In genomic region chr2:141664051-141664450, GRCm38 (mm10) we compare ENCODE assay signal across 17 mouse cellular contexts.
DNase-seq lines count a peak whose midpoint lies in the region; TF ChIP-seq lines count a peak whose summit lies in the region.
"Had no signal": no experiment of that assay in that cellular context is flagged by ENCODE, and none has a peak within 500 bp of the region (broad histone marks: within the 10 kb centered on the region; RNA-seq: fewer than 3 reads in every experiment).

No protein-coding gene starts in this region.

- no peak overlapping the region for H3K27ac ChIP-seq in layer of hippocampus, adult 2 months
- H3K27ac ChIP-seq: embryonic facial prominence, embryonic 10.5 days; forebrain, embryonic 13.5 days; heart, embryonic 13.5 days; hindbrain, embryonic 15.5 days had no signal

- no peak overlapping the region for H3K4me3 ChIP-seq in layer of hippocampus, adult 2 months
- H3K4me3 ChIP-seq: embryonic facial prominence, embryonic 10.5 days; forebrain, embryonic 13.5 days; heart, embryonic 13.5 days; hindbrain, embryonic 15.5 days had no signal

- DNase-seq in adrenal gland, postnatal 10 days, result peak; percentile 2
- DNase-seq in adrenal gland, postnatal 4 days (ENCODE audit: low spot score in 2 of 2), result no peak
- peak; percentile 17 to 20 for DNase-seq in layer of hippocampus, adult 2 months (ENCODE audit: low spot score in 2 of 2)
- no peak for DNase-seq in layer of hippocampus, adult 9-10 months (ENCODE audit: low spot score)
- peak; percentile 29 for DNase-seq in 3T3-L1 (ENCODE audit: low read depth, low spot score)
- peak; percentile 5 for DNase-seq in NIH3T3 (ENCODE audit: low read depth)
- DNase-seq in right cerebral cortex, postnatal 25 days, result no peak
- DNase-seq in testis, postnatal 10 days (ENCODE audit: low spot score), result no peak
- DNase-seq: cerebellum, adult 2 months; cerebellum, postnatal 10 days; gastrocnemius, postnatal 36 days; heart, adult 11 months; heart, postnatal 36 days had no signal

- TF ChIP-seq CTCF in layer of hippocampus, adult 2 months (conservative IDR thresholded peaks at IDR 0.05), result no peak

Comparison
In these comparisons a context has a peak if more than half of its experiments do, and no peak if none do; other contexts are left out.
1. DNase-seq: peak in adrenal gland, postnatal 10 days (single experiment), layer of hippocampus, adult 2 months (2 of 2), 3T3-L1 (single experiment) and NIH3T3 (single experiment); none in adrenal gland, postnatal 4 days (0 of 2), layer of hippocampus, adult 9-10 months (single experiment), right cerebral cortex, postnatal 25 days (single experiment) and testis, postnatal 10 days (single experiment).